Mouse (Mus musculus) megakaryocyte, embryonic 14.5 days (primary cell): ENCODE measurements around the gene Plch1.

ENCODE experiments used
- FLI1 ChIP-seq: IDR thresholded peaks from 2 replicates; pipeline ENCODE4 v1.6.1; 2012; ENCODE audit warnings: low read length, inconsistent platforms, mixed read lengths
- GATA1 ChIP-seq: IDR thresholded peaks from 3 replicates; pipeline ENCODE4 v1.6.1; 2012; ENCODE audit warnings: mixed read lengths, low read length, inconsistent platforms, borderline replicate concordance

DNA sequence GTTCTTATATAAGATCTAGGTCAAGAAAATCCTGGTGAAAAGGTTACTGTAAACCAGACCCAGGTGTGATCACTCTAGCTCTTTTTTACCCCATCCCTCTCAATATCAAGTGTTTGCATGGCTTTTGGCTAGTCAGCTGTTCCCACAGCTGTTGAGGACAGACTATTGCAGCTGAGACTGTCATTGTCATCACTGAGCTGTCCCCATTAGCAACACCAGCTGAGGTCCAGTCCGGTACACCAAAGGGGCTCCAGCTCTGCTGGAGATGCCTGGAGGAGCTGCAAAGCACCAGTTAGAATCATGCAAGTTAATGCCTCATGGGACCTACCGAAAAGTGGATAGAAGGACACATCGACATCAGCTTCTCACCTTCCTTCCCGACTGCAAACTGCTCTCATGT, 206.5 kb downstream of the Plch1 start:
- TF ChIP-seq FLI1 = no peak
- TF ChIP-seq GATA1 = no peak
